Mouse (Mus musculus) liver, adult 2 months (tissue): ENCODE data around the gene Klk8.

ENCODE experiments used
- CTCF ChIP-seq: fragments of 200-500 bp; IDR thresholded peaks from 2 replicates; pipeline ENCODE4 v1.5.1; 2011; ENCODE audit warnings: low read depth, low read length, control low read depth
- POLR2A ChIP-seq: fragments of 200-500 bp; IDR thresholded peaks from 2 replicates; pipeline ENCODE4 v1.6.1; 2011; ENCODE audit warnings: low read length, control low read depth; ENCODE audit not compliant: insufficient read depth; ENCODE audit errors: extremely low read depth

GRCm38 (mm10) chr7:43788096-43788495, 9.3 kb upstream of the Klk8 start:
- TF ChIP-seq CTCF (no peak), POLR2A (no peak)
